Mouse (Mus musculus): ENCODE results near the gene Fnip2.
"Not testable (repeated sequence)": the region's sequence is repeated elsewhere in the genome, so short reads cannot be mapped to it uniquely, and the experiment has no call there.

Gene Fnip2

GRCm38 (mm10) chr3:79474911-79475310 lies 92.7 kb downstream of the Fnip2 start:
- DNase-seq (ENCODE audit: low spot score) = no peak

DNA sequence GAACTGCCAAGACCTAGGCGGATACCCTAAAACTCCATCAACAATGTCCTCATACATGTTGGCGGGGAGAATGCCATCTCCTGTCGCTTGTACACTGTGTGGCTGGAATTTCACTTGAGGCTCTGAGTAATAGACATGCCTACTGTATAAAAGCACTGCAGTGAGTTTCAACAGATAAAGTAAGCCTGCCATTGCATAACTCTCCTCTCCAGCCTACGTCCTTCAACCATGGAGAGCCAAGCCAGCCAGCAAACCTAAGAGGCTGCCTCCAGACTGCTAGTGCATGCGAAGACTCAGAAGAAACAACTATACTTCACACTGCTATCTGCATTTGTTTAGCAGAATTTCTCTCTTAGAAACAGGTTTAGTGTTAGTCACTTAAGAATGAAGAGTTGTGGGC lies 95.2 kb downstream of the Fnip2 start:
- DNase-seq (ENCODE audit: low spot score) = no peak

- DNase-seq (ENCODE audit: low spot score) = no peak
Observed at GRCm38 (mm10) chr3:79469440-79469839, 98.2 kb downstream of the Fnip2 start.

- DNase-seq (ENCODE audit: low spot score) = no peak
Observed at GRCm38 (mm10) chr3:79458651-79459275, 108.8 kb downstream of the Fnip2 start.

- DNase-seq (ENCODE audit: low spot score) = no peak
Observed at GRCm38 (mm10) chr3:79455761-79456160, 111.8 kb downstream of the Fnip2 start.

DNA sequence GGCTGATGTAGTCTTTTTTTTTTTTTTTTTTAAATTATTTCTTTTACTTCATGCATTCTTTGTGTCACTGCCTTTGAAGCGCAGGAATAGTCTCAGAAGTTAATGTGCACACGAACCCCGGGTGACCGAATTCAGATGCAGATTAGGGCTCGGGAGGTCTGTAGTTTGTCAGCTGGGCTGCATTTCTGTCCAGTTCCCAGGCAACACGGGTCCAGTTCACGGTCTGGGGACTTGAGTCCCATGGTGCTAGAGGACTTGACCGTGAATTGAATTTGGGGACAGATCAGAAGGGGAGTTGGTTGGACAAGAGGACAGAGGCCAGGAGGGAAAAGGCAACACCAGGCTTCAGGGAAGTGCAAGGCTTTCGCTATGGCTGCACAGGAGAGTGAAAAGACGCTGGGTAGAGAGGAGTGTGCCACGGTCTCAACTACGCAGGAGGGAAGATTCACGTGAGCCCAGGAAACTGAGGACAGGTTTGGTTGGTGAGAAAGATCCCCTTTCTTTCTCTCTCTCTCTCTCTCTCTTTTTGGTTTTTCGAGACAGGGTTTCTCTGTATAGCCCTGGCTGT lies 114.8 kb downstream of the Fnip2 start:
- no peak for DNase-seq (ENCODE audit: low spot score)

GRCm38 (mm10) chr3:79449361-79449760 lies 118.2 kb downstream of the Fnip2 start:
- DNase-seq (ENCODE audit: low spot score) = no peak

DNA sequence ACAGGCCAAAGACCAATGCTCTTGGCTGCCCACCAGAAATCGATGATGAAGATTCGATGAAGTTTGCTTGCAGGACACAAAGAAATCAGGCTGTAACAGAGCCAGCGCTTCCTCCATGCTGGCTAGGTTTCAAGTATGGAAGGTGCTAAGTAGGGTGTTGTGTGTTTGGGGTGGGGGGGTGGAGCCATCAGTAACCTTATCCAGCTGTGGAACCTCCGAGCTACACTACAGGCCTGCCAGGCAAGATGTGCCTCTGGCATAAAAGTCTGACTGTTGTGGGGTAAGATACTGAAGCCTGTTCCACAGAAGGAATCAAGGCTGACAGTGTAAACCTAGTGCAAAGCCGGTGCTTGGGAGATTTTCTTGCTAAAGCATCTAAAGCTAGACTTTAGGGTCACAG lies 119.2 kb downstream of the Fnip2 start:
- no peak for DNase-seq (ENCODE audit: low spot score)

DNA sequence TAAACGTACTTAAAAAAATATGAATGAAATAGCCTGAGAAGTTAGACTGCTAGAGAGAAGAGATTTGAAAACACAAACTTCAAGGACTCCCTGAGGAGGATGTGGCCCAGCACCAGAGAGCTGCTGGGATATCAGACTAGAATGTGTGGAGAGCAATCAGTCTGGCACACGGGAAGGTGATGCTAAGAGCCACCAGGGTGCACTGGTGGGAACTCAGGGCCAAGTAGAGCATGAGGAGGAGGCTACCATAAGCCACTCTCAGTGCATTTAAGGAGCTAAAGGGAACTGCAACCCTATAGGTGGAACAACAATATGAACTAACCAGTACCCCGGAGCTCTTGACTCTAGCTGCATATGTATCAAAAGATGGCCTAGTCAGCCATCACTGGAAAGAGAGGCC lies 120.9 kb downstream of the Fnip2 start:
- not testable (repeated sequence) for DNase-seq (ENCODE audit: low spot score)

DNA sequence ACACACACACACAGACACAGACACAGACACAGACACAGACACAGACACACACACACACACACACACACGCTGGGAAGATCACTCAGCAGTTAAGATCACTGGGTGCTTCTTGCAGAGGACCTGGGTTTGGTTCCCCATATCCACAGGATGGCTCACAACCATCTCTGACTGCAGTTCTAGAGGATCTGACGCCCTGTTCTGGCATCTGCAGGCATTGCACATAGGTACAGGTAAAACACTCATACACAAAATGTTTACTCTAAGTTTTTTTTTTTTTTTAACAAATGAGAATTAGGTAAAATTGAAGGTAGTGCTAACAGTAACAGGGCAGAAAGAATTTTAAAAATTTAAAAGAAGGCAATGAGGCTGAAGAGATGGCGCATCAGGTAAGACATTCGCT lies 121.5 kb downstream of the Fnip2 start:
- DNase-seq (ENCODE audit: low spot score) = no peak

GRCm38 (mm10) chr3:79445041-79445440 lies 122.6 kb downstream of the Fnip2 start:
- DNase-seq (ENCODE audit: low spot score) = no peak

GRCm38 (mm10) chr3:79443850-79444249 lies 123.7 kb downstream of the Fnip2 start:
- DNase-seq (ENCODE audit: low spot score) = no peak

GRCm38 (mm10) chr3:79440976-79441491 lies 126.6 kb downstream of the Fnip2 start:
- no peak for DNase-seq (ENCODE audit: low spot score)

DNA sequence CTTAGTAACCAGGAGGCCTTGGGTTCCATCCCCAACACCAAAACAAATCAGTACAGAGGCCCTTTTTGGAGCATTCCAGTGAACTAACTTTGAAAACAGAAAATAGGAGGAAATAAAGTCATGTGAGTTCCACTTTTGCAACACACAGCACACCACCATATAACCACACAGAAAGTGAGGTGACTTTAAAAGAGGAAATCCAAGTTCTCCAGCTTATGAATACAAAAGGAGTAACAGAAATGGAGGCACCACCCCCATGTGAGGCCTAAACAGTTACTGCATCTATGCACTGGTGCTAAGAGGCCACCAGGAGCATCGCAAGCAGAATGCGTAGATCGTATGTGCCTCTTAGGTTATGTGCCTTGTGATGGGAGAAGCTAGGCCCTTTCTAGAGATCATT lies 129.3 kb downstream of the Fnip2 start:
- no peak for DNase-seq (ENCODE audit: low spot score)

GRCm38 (mm10) chr3:79436186-79436585 lies 131.4 kb downstream of the Fnip2 start:
- DNase-seq (ENCODE audit: low spot score) = no peak

- DNase-seq (ENCODE audit: low spot score) = no peak
Observed at GRCm38 (mm10) chr3:79434985-79435384, 132.6 kb downstream of the Fnip2 start.

DNA sequence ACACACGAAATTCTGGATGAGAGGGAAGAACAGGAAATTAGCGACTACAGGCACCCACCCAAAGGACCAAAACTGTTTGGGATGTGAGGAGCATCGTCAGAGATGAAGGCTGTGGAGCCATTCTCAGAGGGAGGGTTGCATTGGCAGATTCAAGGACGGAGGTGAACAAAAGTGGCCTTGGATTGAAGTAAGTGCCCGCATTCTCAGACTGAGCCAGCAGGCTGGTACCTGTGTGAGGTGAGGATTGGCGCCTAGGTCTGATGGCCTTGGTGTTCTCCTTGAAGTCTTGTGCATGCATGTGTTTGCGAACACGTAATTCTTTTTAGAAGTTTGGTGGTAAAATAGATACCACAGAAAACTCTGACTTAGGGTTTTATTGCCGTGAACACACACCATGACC lies 133.2 kb downstream of the Fnip2 start:
- no peak for DNase-seq (ENCODE audit: low spot score)

DNA sequence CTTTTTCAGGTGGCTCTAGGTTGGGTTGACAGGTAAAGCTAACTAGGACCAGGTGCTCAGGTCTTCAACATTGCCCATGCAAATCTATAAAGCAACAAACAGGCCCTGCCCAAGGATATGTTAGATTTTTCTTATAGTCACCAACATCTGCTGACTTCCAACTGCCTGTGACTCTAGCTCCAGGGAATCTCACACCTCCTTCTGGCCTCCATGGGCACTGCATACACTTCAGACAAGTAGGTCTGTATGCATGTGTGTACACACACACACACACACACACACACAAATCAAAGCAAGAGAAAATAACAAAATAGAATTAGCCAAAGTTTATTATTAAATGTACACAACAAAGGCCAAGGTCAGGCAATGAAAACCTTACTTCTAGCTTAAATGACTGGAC lies 134.0 kb downstream of the Fnip2 start:
- DNase-seq (ENCODE audit: low spot score) = no peak

- no peak for DNase-seq (ENCODE audit: low spot score)
Observed at GRCm38 (mm10) chr3:79425441-79425840, 142.2 kb downstream of the Fnip2 start.

DNA sequence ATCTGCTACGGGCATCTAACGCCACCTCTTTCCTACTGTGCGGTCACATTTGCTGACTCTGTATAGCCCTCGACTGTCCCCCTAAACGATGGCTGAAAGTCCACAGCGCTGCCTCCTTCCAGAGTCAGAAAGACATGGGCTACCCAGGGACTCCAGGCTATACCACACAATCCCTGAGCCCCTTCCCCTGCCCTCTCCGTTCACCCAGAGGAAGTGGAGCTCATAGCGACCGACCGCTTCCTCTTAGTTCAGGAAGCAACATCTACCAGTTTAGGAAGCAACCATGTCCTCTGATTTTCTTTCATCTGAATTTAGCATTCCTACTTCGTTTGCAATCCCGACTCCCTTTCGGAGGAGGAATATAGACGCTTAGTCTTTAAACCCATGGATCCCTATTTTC lies 148.7 kb downstream of the Fnip2 start:
- DNase-seq (ENCODE audit: low spot score) = no peak

GRCm38 (mm10) chr3:79416944-79417680 lies 150.5 kb downstream of the Fnip2 start:
- no peak for DNase-seq (ENCODE audit: low spot score)

GRCm38 (mm10) chr3:79415929-79416328 lies 151.7 kb downstream of the Fnip2 start:
- no peak for DNase-seq (ENCODE audit: low spot score)

- no peak for DNase-seq (ENCODE audit: low spot score)
Observed at GRCm38 (mm10) chr3:79415081-79415480, 152.5 kb downstream of the Fnip2 start.

Measured in c-Kit-positive CD71-positive TER-119-positive erythroid progenitor cells, embryonic 14.5 days (primary cell).